Mouse (Mus musculus): ENCODE measurements around the gene Olfr1426. TPM values are rescaled to one million over a fixed set of nuclear protein-coding genes. Genes with fewer than 3 reads are reported as not detected.

Gene Olfr1426
- not detected in 2 replicates for polyA plus RNA-seq (2012; rRNA removed)

GRCm38 (mm10) chr19:12091913-12092312, at the start of gene Olfr1426:
Olfr1426 (minus strand) TSS chr19:12092013.

GRCm38 (mm10) chr19:12123103-12123502, 31.3 kb upstream of the Olfr1426 start, which contains the start of gene Olfr76:
Olfr76 (minus strand) TSS chr19:12123203.

GRCm38 (mm10) chr19:12115797-12116196, 24.0 kb upstream of the Olfr1426 start, which contains the start of gene Olfr1428:
Olfr1428 (minus strand) TSS chr19:12115897.

GRCm38 (mm10) chr19:12103234-12103633, 11.4 kb upstream of the Olfr1426 start, which contains the start of gene Olfr1427:
Olfr1427 (minus strand) TSS chr19:12103334.

GRCm38 (mm10) chr19:12077631-12078030, 14.2 kb downstream of the Olfr1426 start, which contains the start of gene Olfr1425:
Olfr1425 (minus strand) TSS chr19:12077731.

GRCm38 (mm10) chr19:12062582-12062981, 29.2 kb downstream of the Olfr1426 start, which contains the start of gene Olfr1424:
Olfr1424 (minus strand) TSS chr19:12062682.

GRCm38 (mm10) chr19:12041217-12041616, 50.6 kb downstream of the Olfr1426 start, which contains the start of gene Olfr1423:
Olfr1423 (minus strand) TSS chr19:12041317.

Other genes starting within 250 kb of the Olfr1426 start
- not detected in 2 replicates for gene Olfr1418, start 230.9 kb downstream of the Olfr1426 start, polyA plus RNA-seq (2012; rRNA removed)
- not detected in 2 replicates for gene Olfr1419, start 216.9 kb downstream of the Olfr1426 start, polyA plus RNA-seq (2012; rRNA removed)
- not detected in 2 replicates for gene Olfr1420, start 205.4 kb downstream of the Olfr1426 start, polyA plus RNA-seq (2012; rRNA removed)
- gene Patl1, start 179.6 kb downstream of the Olfr1426 start, polyA plus RNA-seq (2012; rRNA removed), result 6.7 and 7.9 TPM in 2 replicates
- gene Osbp, start 126.1 kb downstream of the Olfr1426 start, polyA plus RNA-seq (2012; rRNA removed), result 11.7 and 13.4 TPM in 2 replicates
- gene Olfr1423, start 50.7 kb downstream of the Olfr1426 start, polyA plus RNA-seq (2012; rRNA removed), result not detected in 2 replicates
- gene Olfr1424, start 29.3 kb downstream of the Olfr1426 start, polyA plus RNA-seq (2012; rRNA removed), result not detected in 2 replicates
- not detected in 2 replicates for gene Olfr1425, start 14.3 kb downstream of the Olfr1426 start, polyA plus RNA-seq (2012; rRNA removed)
- gene Olfr1427, start 11.3 kb upstream of the Olfr1426 start, polyA plus RNA-seq (2012; rRNA removed), result not detected in 2 replicates
- not detected in 2 replicates for gene Olfr1428, start 23.9 kb upstream of the Olfr1426 start, polyA plus RNA-seq (2012; rRNA removed)
- not detected in 2 replicates for gene Olfr76, start 31.2 kb upstream of the Olfr1426 start, polyA plus RNA-seq (2012; rRNA removed)
- gene Olfr1555-ps1, start 78.1 kb upstream of the Olfr1426 start, polyA plus RNA-seq (2012; rRNA removed), result not detected in 2 replicates
- gene Olfr1431, start 108.6 kb upstream of the Olfr1426 start, polyA plus RNA-seq (2012; rRNA removed), result not detected in 2 replicates
- gene Olfr1432, start 140.6 kb upstream of the Olfr1426 start, polyA plus RNA-seq (2012; rRNA removed), result not detected in 2 replicates
- not detected in 2 replicates for gene Olfr262, start 149.6 kb upstream of the Olfr1426 start, polyA plus RNA-seq (2012; rRNA removed)
- not detected in 2 replicates for gene Olfr235, start 169.0 kb upstream of the Olfr1426 start, polyA plus RNA-seq (2012; rRNA removed)
- not detected in 2 replicates for gene Olfr1434, start 187.8 kb upstream of the Olfr1426 start, polyA plus RNA-seq (2012; rRNA removed)
- not detected in 2 replicates for gene Olfr1436, start 207.1 kb upstream of the Olfr1426 start, polyA plus RNA-seq (2012; rRNA removed)
- not detected in 2 replicates for gene Olfr1437, start 233.1 kb upstream of the Olfr1426 start, polyA plus RNA-seq (2012; rRNA removed)
- gene Olfr1438-ps1, start 243.9 kb upstream of the Olfr1426 start, polyA plus RNA-seq (2012; rRNA removed), result not detected in 2 replicates